Mouse (Mus musculus) C2C12 (cell line): ENCODE results near the gene Meis2.

Experiments used
- CTCF ChIP-seq: IDR thresholded peaks from one replicate; pipeline ENCODE4 v1.5.1; 2011; ENCODE audit not compliant: control insufficient read depth, insufficient read depth, insufficient read length
- FOSL1 ChIP-seq: IDR thresholded peaks from one replicate; pipeline ENCODE4 v1.8.0; 2011; ENCODE audit warnings: mild to moderate bottlenecking, low read length; ENCODE audit not compliant: poor library complexity, insufficient read depth, severe bottlenecking

GRCm38 (mm10) chr2:116078841-116079240 is 13.2 kb upstream of the Meis2 start:
- TF ChIP-seq CTCF (no peak), FOSL1 (no peak)
